Mouse (Mus musculus) heart, postnatal 14 days (tissue): Measurements from ENCODE around the gene Cyb561d2. TPM values are rescaled to one million over a fixed set of nuclear protein-coding genes. Genes with fewer than 3 reads are reported as not detected.

ENCODE experiments used
- DNase-seq, 2 experiments: peaks; one replicate each; pipeline ENCODE4 v3.0.0; 2021 to 2022
- intact Hi-C: fragments of 180-260 bp; cut with DNase I; formaldehyde crosslinking; loops from one replicate; pipeline ENCODE4 v1.15.1; 2025
- long read RNA-seq, 2 experiments: library from polyadenylated mRNA; stranded (forward); transcript quantifications; one replicate each; pipeline ENCODE4 v2.0.0; 2021
- total RNA-seq, 2 experiments: library from RNA; stranded (reverse); gene quantifications; 2 replicates each; pipeline ENCODE4 v1.2.3; 2021

Gene Cyb561d2
- 1 to 10 TPM; 3.4 to 4.9 TPM for total RNA-seq
- long read RNA-seq, experiment 1, transcript Cyb561d2-205 (4 exons, 1,162 nt): major isoform, 7 of 9 reads
- long read RNA-seq, experiment 1, partial matches to known transcripts: 0 of 9 reads
- long read RNA-seq, experiment 1, other reads (novel, unspliced or antisense): 1 of 9 reads
- long read RNA-seq, experiment 2, partial matches to known transcripts: 0 of 4 reads
- long read RNA-seq, experiment 2, other reads (novel, unspliced or antisense): 0 of 4 reads

DNA sequence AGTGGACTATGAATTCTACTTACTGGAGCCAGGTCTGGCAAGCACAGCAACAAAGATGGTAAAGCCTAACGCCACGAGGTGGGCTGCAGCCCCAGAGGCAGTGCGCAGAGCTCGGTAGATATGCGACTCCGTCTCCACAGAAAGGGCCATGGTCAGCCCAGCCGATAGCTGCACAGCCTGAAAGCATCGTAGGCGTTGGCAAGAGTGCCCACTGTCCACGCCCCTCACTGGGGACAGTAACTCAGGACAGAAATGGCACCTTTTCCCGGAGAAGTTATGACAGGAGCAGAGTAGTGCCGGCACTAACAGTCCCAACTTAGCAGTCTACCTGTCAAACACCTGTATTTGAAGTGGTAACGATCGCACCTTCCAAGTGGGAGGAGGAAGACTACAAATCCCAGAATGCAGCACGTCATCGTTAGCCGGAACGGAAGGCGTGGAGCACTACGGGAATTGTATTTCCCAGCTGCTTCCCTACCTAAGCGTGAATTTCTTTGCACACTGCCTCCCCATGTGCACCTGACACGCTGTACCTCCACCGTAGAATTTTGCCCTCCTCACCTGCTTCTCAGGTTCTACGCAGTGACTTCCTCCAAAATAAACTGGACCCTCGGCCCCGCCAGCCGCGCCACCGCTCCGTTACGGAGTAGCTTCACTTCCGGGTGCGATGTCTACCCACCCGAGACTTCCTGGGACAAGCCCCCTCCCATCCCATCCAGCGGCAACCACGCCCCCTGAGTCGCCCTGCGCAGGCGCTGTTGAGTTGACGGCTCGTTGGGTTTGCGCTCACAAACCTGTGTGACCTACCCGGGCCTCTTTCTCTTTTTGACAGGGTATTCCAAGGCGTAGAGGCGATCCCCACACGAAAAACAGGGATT is at the start of gene Cyb561d2, which contains the start of gene Nprl2:
Gene Cyb561d2, minus strand, starts transcription at position 720 of the 878 bp plus-strand sequence.
Gene Nprl2, plus strand, starts transcription at position 753 of the 878 bp plus-strand sequence.
- intact Hi-C loops: loop anchor here (5.0 kb wide), 1 partner anchor 719 kb away; the partner anchor contains the start of gene Dcaf1
- peak; percentile 93 to 95 for DNase-seq

DNA sequence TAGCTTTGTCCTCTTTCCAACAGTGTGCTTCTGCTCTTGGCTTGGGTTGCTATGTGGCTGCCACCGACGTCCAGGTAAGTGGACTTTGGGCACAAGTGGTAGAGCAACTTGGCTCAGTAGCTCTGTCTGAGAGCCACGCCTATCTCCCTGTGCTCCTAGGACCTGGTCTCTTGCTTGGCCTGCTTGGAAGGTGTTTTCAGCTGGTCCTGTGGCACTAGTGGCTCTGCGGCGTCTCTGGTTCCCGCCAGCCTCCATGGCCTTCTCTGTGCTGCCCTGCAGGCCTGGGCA is 48.7 kb upstream of the Cyb561d2 start:
- intact Hi-C loops: no loop called here
- no peak for DNase-seq

DNA sequence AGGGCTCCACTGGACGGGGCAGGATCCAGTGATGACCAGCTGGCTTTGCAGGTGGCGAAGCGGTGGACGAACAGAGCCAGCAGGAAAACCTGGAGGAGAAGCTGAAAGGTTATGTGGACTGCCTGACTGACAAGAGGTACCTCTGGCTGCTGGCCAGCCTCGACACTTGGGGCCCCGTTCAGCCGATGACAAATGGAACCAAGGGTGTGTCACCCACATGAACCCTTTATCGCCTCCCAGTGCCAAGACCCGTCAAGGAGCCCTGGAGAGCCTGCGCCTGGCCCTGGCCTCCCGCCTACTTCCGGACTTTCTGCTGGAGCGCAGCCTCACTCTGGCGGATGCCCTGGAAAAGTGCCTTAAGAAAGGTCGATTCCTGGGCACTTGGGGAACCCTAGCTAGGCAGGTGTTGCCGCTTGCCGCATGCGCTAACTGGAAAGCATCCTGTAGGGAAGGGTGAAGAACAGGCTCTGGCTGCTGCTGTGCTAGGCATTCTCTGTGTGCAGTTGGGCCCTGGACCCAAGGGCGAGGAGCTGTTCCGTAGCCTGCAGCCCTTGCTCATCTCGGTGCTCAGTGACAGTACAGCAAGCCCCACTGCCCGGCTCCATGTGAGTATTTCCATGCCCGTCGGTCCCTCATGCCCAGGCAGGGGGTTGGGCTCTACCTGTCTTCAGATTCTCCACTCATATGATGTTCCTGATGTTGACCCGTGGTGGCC is 48.2 kb upstream of the Cyb561d2 start:
- intact Hi-C loops: no loop called here
- peak in 1 of 2 experiments; percentile 47 for DNase-seq

DNA sequence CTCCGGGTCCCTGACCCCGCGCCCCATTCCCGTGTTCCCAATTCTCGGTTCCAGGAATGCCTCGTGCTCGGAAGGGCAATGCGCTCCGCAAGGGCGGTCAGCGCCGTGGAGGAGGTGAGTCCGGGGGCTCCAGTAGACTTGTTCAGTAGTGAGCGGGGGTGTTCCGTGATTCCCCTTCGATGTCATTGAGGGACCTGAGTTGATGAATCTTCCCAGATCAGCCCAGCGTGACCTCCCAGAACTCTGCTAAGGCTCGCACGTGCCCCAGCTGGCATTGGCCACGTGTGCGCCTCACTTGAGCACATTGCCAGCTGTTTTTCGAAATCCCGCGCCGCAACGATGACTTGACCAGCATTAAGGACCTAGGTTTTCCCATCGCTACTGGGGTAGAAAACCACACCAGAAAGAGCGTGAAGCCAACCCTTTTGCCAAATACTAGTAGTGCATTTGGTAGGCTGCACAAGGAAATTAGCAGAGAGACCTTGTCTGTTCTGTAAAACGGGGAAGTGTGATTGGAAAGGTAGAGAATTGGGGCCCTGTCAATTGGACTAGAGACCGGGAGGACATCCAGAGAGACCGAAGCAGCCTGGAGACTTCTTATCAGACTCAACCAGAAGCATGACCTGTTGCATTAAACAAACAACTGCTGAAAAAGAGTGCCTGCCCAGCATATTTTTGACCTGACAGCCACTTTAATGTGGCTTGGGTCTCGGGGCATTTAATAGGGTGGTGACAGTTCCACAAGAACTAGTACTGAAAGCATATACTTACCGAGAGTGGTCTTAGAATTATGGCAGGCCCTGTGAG is 46.0 kb upstream of the Cyb561d2 start:
- intact Hi-C loops: no loop called here
- DNase-seq: peak in 1 of 2 experiments; percentile 68

DNA sequence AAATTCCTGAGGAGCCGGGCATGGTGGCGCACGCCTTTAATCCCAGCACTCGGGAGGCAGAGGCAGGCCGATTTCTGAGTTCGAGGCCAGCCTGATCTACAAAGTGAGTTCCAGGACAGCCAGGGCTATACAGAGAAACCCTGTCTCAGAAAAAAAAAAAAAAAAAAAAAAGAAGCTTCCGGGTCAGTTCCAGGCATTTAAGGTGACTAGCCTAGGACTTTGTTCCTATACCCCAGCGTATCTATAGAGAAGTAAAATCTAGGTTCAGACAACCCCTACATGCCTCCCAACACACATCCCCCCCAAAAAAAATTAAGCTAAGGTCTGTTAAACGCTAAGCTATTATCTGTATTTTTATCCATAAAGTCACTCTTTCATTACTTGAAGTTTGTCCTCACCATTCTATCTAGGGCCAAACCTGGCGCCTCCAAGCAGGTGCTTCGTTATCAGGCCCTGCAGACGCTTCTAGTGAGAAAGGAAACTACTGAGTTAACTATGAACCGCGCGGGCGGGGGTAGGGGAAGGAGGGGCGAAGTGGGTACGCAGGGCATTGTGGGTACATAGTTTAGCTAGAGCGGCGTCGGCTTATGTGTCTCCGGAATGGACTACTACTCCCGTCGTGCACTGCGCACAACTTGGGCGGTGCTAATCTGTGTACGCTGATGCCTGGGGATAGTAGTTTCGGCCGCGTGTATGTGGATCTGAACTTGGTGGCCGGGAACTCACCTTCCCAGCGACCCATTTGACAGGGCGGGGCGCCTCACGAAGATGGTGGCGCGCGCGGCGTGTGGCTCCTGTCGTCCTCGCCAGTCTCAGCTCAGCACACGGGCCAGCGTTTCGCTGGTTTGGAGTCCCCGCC is 45.2 kb upstream of the Cyb561d2 start, which contains the start of gene Ifrd2:
Gene Ifrd2, plus strand, starts transcription at position 669 of the 859 bp plus-strand sequence.
- intact Hi-C loops: no loop called here
- peak; percentile 93 to 95 for DNase-seq

DNA sequence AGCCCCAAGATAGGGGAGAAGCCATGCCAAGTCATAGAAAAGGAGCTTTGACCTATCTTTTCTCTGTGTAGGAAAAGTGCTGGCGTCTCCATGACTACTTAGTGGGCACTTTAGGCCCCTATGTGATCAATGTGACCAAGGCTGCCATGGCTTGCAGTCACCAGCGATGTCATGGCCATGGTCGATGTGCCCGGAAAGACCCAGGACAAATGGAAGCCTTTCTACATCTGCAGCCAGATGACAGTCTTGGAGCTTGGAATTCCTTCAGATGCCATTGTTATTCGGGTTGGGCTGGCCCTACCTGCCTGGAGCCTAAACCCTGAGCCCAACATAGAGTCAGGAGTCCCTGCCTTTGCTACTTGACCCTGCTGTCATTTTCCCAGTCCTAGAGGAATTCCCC is 44.5 kb upstream of the Cyb561d2 start:
- intact Hi-C loops: no loop called here
- no peak for DNase-seq

DNA sequence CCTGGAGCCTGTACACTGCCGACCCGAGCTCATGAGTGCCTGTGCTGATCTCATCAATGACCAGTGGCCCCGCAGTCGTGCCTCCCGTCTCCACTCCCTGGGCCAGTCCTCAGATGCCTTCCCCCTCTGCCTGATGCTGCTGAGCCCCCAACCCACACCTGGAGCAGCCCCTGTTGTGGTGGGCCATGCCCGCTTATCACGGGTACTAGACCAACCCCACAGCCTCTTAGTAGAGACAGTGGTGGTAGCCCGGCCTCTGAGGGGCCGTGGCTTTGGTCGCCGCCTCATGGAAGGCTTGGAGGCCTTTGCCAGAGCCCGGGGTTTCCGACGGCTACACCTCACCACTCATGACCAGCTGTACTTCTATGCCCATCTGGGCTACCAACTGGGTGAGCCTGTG is 41.2 kb upstream of the Cyb561d2 start:
- intact Hi-C loops: no loop called here
- DNase-seq: no peak

DNA sequence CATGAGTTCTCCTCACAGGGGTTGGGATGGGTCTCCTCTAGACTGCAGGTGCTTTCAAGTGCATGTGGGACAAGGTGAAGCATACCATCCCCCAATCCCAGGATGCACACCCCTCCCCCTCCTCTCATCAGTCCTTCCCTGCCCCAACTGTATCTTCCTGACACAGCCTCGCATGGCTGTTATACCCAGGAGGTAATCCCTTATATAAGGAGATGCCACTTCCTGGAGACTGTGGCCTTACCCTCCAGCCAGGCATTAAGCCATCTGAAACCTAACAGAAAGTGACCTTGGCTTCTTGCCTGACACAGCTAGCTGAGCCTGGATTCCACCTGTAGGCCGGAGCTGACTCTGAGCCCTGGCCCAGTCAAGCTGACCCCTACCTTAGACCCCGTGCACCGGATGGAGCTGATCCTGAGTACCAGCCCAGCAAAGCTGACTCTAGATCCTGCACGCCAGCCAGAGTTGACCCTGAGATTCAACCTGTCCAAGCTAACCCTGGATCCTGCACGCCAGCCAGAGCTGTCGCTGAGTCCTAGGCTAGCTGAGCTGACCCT is 40.6 kb upstream of the Cyb561d2 start:
- no peak for DNase-seq
- intact Hi-C loops: no loop called here

DNA sequence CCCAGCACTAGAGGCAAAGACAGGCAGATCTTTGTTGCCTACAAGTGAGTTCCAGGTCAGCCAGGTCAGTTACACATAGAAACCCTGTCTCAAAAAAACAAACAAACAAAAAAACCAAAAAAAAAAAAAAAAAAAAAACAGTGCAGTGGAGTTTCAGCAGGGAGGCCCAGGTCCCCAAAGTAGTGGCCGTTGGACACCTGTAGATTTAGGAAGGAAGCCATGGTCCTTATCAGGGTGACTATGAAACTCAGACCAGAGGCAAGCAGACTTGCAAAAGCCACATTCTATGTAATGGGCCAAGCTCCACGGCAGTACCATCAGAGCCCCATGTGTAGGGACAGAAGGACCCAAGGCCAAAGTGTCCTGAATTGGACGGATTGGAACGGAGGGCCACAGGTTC is 39.6 kb upstream of the Cyb561d2 start:
- intact Hi-C loops: no loop called here
- DNase-seq: no peak

DNA sequence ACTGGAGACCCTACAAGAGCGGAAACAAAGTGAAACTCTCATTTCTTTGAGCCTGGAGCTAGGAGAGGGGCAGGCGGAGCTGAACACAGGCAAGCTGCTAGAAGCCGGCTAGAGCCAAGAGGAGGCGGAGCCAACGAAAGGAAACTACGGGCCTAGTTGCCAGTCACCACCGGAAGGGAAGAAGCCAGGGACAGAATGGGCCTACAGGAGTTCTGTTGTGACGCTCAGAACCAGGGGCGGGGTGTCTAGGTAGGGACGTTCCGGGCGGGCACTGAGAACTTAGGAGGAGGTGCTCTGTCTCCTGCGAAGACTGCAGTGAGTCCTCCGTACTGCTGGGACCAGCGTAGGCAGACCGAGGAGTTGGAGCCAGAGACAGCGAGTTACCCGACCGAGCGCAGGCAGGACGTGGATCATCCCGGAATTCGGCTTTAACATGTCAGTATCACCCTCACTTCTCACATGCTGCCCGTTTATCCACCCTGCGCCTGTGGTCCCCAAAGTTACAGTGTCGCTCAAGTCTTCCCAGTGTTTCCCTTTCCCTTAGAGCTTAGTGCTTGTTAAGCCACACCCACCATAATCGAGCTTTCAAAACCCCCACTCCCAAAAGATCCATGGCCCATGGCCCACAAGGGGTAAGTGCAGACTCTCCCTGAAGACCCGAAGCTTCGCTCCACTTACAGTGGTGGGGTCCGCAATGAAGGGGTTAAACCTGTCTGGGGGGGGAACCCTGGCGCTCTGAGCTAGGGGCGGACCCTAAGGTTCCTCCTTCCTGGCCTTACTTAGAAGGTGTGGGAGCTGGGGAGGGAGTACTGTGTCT is 38.7 kb upstream of the Cyb561d2 start, which contains the start of gene Hyal3:
Gene Hyal3, plus strand, starts transcription at position 318 of the 817 bp plus-strand sequence.
- intact Hi-C loops: no loop called here

DNA sequence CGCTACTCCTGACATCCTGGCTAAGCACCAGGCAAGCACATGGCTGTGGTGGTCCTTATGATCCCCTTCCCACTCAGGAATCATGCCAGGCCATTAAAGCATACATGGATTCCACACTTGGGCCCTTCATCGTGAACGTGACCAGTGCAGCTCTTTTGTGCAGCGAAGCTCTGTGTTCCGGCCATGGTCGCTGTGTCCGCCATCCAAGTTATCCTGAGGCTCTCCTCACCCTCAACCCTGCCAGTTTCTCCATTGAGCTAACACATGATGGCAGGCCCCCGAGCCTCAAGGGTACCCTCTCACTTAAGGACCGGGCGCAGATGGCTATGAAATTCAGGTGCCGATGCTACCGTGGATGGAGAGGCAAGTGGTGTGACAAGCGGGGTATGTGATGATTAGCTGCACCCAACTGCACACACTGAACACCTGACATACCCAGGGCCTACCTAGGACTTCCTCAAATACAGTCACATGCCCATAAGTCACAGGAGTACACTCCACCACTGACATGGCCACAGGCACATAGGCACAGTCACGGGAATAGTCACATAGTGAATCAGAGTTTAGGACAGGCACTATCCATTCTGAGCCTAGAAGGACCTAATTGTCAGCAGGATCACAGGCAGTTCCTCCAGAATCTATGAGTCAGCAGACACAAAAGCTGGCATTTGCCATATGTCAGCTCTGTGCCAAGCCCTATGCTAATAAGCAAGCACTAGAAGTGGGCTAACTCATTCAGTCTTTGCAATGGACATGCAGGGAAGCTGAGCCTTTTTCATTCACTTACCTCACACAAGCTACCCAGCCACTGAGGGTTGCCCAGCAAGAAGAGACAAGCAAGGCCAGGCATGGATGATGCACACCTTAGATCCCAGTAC is 37.3 kb upstream of the Cyb561d2 start:
- no peak for DNase-seq
- intact Hi-C loops: no loop called here

More for the DNA sequence above, 38.7 kb upstream of the Cyb561d2 start, which contains the start of gene Hyal3:
- DNase-seq: peak; percentile 87 to 91

DNA sequence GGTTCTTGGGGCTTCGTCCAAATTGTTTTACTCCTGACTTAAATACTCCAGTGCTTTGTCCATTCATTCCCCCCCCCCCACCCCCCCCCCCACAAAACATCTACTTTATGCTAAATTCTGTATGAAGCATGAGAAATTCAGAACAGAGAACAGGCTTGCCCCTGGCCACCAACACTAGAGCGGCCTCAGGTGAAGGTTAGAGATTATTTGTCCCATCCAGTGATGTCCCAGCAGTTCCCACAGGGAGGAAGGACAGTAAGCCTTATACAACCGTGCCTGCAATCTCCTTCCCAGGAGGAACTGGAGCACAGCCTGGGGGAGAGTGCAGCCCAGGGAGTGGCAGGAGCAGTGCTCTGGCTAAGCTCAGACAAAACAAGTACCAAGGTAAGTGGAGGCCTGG is 36.6 kb upstream of the Cyb561d2 start, which contains the start of gene Naa80:
Gene Naa80, plus strand, starts transcription at position 301 of the 400 bp plus-strand sequence.
- DNase-seq: no peak
- intact Hi-C loops: no loop called here

DNA sequence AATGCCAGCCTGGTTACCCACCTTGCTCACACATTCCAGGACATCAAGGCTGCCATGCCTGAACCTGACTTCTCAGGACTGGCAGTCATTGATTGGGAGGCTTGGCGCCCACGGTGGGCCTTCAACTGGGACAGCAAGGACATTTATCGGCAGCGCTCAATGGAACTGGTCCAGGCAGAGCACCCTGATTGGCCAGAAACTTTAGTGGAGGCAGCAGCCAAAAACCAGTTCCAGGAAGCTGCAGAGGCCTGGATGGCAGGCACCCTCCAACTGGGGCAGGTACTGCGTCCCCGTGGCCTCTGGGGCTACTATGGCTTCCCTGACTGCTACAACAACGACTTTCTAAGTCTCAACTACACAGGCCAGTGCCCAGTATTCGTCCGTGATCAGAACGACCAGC is 35.9 kb upstream of the Cyb561d2 start:
- no peak for DNase-seq
- intact Hi-C loops: no loop called here

DNA sequence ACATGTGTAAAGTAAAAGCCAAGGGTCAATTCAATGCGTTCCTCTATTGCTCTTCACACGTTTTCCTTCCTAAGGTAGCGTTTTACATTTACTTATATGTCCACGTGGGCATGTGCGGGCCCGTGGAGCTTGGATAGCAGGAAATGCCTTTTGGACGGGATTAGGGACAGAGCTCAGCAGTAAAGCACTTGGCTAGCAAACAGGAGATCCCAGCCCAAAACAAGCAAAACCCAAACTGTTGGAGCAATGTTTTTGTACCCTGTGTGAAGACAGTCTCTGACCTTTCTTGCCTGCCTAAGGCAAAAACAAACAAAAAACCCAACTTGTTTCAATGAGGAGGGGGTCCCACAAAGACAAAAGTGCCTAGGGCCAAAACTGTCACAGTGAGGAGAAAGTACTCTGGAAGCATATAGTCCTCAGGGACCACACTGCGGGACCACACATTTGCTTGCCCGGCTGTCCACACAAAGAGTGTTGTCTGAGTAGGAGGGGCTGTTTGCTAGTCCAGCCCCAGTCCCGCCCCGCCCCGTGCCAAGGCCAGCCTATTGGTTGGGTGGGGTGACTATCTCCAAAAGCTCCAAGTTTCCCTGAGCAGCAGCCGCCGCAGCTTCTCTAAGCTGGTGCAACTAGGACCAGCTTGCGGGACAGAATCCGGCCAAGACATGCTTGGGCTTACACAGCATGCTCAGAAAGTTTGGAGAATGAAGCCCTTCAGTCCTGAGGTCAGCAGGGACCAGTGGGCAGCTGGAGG is 34.5 kb upstream of the Cyb561d2 start, which contains the start of gene Hyal1:
Gene Hyal1, plus strand, starts transcription at position 571 of the 751 bp plus-strand sequence.
- peak; percentile 81 to 85 for DNase-seq
- intact Hi-C loops: no loop called here

DNA sequence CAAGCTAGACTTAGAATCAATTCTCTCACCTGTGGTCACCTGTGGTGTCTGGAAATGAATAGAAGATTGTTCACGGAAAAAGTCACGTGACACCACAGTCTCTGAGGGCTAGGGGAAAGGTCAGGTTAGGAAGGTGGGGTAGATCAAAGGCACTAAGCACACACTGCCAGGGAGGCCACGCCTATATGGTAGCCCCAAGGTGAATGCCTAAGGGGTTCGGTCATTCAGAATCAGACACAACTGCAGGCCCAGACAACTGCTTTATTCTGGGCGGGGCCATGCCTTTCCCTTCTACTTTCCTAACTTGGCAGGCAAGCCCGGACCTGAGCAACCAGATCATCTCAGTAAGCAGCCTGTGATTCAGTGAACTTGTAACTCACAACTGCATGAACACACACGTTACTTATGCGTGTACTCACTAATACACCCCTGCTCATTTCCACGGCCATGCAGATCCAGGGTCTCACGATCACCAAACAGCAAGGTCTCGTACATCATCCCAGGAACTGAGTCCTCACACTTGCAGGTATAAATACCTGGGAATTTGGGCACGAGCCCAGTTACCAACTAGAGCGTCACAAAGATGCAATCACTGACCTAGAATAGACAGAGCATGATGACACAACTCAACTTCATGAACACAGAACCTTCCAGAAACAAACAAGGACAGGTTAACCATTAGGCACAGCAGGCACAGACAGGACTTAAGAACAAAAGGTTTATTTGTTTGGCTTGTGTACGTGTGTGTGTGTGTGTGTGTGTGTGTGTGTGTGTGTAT is 33.8 kb upstream of the Cyb561d2 start:
- DNase-seq: no peak
- intact Hi-C loops: no loop called here
